ENCODE assay signal across 8 mouse cellular contexts in the genomic region with DNA sequence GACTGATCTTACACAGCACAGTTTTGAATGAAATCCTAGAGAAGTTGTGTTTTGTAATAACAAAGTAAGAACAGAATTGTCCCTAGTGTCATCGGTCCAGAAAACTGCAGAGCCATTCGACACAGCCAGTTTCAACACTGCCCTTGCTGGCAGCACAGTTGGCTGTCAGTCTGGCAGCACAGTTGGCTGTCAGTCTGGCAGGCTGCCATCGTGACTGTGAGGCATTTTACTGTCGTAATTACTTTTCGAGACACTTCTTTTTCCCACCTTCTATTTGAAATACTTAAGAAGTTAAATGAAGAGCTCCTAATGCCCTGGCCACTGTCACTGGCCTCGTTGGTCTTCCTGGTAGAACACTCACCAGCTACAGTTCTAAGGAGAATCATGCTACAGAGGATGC. TPM values are rescaled to one million over a fixed set of nuclear protein-coding genes. Genes with fewer than 3 reads are reported as not detected.
A peak's percentile ranks its signal among the peaks of the same experiment; 100 is the strongest.
DNase-seq lines count a peak whose midpoint lies in the region; ATAC-seq and TF ChIP-seq lines count a peak whose summit lies in the region.
"Had no signal": no experiment of that assay in that cellular context is flagged by ENCODE, and none has a peak within 500 bp of the region (broad histone marks: within the 10 kb centered on the region; RNA-seq: fewer than 3 reads in every experiment).

No protein-coding gene starts in this region.

- H3K9ac ChIP-seq in lung, embryonic 14.5 days: no peak overlapping the region
- H3K9ac ChIP-seq: limb, embryonic 15.5 days had no signal

- intact Hi-C loops in heart, postnatal 10 days (cut with DNase I): no loop called here

- no peak overlapping the region for H3K4me3 ChIP-seq in cerebellum, adult 2 months (replicated peaks; ENCODE audit: insufficient read depth, low read depth, low read length)
- no peak overlapping the region for H3K4me3 ChIP-seq in lung, embryonic 14.5 days (ENCODE audit: low read depth, low read length)
- H3K4me3 ChIP-seq: limb, embryonic 15.5 days had no signal

- no peaks in the 10 kb centered on the region for H3K27me3 ChIP-seq in cerebellum, adult 2 months (ENCODE audit: control insufficient read depth, insufficient read depth, low read length)
- H3K27me3 ChIP-seq in lung, embryonic 14.5 days (ENCODE audit: insufficient read depth, low read length): no peaks in the 10 kb centered on the region
- H3K27me3 ChIP-seq: limb, embryonic 15.5 days had no signal

- no peak for TF ChIP-seq POLR2A in cerebellum, adult 2 months (IDR thresholded peaks at IDR 0.05; ENCODE audit: borderline replicate concordance, insufficient read depth, low read length)

- no peak overlapping the region for H3K4me2 ChIP-seq in lung, embryonic 14.5 days
- H3K4me2 ChIP-seq: limb, embryonic 15.5 days had no signal

- H3K9me3 ChIP-seq in lung, embryonic 14.5 days (ENCODE audit: low read depth, low read length): no peaks in the 10 kb centered on the region
- H3K9me3 ChIP-seq: limb, embryonic 15.5 days had no signal

- no peak for TF ChIP-seq CTCF in cerebellum, adult 2 months (IDR thresholded peaks at IDR 0.05; ENCODE audit: borderline replicate concordance, insufficient read depth, low read depth, low read length)
- TF ChIP-seq CTCF in lung, embryonic 14.5 days (IDR thresholded peaks at IDR 0.05; ENCODE audit: low read depth): no peak

- H3K4me1 ChIP-seq in cerebellum, adult 2 months (ENCODE audit: control insufficient read depth, insufficient read depth, low read length): no peaks in the 10 kb centered on the region
- no peaks in the 10 kb centered on the region for H3K4me1 ChIP-seq in lung, embryonic 14.5 days (ENCODE audit: insufficient read depth)

- WGBS in cerebellum, adult 2 months: 6% methylated on average over 6 of the region's 6 CpGs
- 50% methylated on average over 6 of the region's 6 CpGs for WGBS in lung, embryonic 14.5 days

- ATAC-seq in lung, embryonic 14.5 days (ENCODE audit: insufficient read depth): no peak

- DNase-seq in ovary, postnatal 10 days (ENCODE audit: low spot score): peak; percentile 4
- no peak for DNase-seq in ovary, adult 18-20 months (ENCODE audit: low spot score)
- peak; percentile 36 to 52 for DNase-seq in cerebellum, adult 2 months
- DNase-seq in heart, postnatal 10 days: peak; percentile 38 to 39
- peak; percentile 25 for DNase-seq in lung, embryonic 14.5 days
- DNase-seq in natural killer cell, adult 2 months (ENCODE audit: low spot score in 2 of 2): no peak
- DNase-seq in thymus, postnatal 14 days: no peak

- H3K27ac ChIP-seq in cerebellum, adult 2 months (ENCODE audit: insufficient read depth, low read length): no peak overlapping the region
- H3K27ac ChIP-seq in lung, embryonic 14.5 days (ENCODE audit: low read depth): no peak overlapping the region
- H3K27ac ChIP-seq: limb, embryonic 15.5 days had no signal

- no peaks in the 10 kb centered on the region for H3K36me3 ChIP-seq in lung, embryonic 14.5 days (ENCODE audit: insufficient read depth)
- H3K36me3 ChIP-seq: limb, embryonic 15.5 days had no signal

RNA-seq across cellular contexts. Expression of a gene that starts 22.9 kb away (rescaled TPM):
- not detected in 2 replicates for polyA plus RNA-seq in cerebellum, adult 2 months (2012; rRNA removed)
- not detected for total RNA-seq in heart, postnatal 10 days (2021)
- polyA plus RNA-seq in lung, embryonic 14.5 days (2014; fragmentation: Nextera tagmentation; extraction: Ambion mirVana): not detected in 2 replicates
- polyA plus RNA-seq: limb, embryonic 15.5 days had no signal

RNA-seq across cellular contexts. Expression of a gene that starts 50.3 kb away (rescaled TPM):
- polyA plus RNA-seq in cerebellum, adult 2 months (2012; rRNA removed): 12.5 and 13.1 TPM in 2 replicates
- 10 to 100 TPM; 13.9 to 17.1 TPM for total RNA-seq in heart, postnatal 10 days (2021)
- 22.4 and 24.9 TPM in 2 replicates for polyA plus RNA-seq in lung, embryonic 14.5 days (2014; fragmentation: Nextera tagmentation; extraction: Ambion mirVana)

Comparison
In these comparisons a context has a peak if more than half of its experiments do, and no peak if none do; other contexts are left out.
1. DNase-seq: peak in ovary, postnatal 10 days (single experiment), cerebellum, adult 2 months (2 of 2), heart, postnatal 10 days (2 of 2) and lung, embryonic 14.5 days (single experiment); none in ovary, adult 18-20 months (single experiment), natural killer cell, adult 2 months (0 of 2) and thymus, postnatal 14 days (single experiment).